Mouse (Mus musculus): ENCODE measurements around the gene Acvrl1.
"Not testable (repeated sequence)": the region's sequence is repeated elsewhere in the genome, so short reads cannot be mapped to it uniquely, and the experiment has no call there.

The Acvrl1 gene

DNA sequence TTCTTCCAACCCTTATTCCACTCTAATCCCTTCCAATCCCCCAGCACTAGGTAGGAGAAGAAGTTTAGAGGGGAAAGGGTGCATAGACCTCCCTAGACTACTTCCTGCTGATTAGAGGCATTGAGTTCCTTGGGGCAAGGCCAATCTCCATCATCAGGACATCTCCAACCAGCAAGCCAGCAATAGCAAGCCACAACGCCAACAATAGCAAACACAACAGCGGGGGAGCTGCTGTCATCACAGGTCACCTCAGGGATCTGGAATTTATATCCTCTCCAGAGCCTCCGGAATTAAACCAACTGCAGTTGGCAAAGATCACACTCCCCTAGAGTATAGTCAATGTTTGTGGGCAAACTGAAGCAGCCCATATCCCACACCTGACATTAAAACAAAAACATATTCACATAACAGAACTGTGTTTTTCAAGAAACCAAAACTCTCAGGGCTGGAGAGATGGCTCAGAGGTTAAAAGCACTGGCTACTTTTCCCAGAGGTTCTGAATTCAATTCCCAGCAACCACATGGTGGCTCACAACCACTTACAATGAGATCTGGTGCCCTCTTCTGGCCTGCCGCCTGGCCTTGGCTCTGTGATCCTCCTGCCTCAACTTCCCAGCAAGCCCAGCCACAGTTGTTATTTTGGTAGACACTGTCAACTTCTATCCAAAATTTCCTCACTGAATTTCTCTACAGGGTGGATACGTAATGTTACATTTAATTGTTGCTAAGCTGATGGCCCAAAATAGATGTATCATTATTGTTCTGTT lies 20.2 kb upstream of the Acvrl1 start:
- DNase-seq (ENCODE audit: low spot score) = no peak

- DNase-seq (ENCODE audit: low spot score) = no peak
Observed at GRCm38 (mm10) chr15:101113176-101113575, 15.1 kb upstream of the Acvrl1 start.

- DNase-seq (ENCODE audit: low spot score) = not testable (repeated sequence)
Observed at GRCm38 (mm10) chr15:101113778-101114177, 14.5 kb upstream of the Acvrl1 start.

DNA sequence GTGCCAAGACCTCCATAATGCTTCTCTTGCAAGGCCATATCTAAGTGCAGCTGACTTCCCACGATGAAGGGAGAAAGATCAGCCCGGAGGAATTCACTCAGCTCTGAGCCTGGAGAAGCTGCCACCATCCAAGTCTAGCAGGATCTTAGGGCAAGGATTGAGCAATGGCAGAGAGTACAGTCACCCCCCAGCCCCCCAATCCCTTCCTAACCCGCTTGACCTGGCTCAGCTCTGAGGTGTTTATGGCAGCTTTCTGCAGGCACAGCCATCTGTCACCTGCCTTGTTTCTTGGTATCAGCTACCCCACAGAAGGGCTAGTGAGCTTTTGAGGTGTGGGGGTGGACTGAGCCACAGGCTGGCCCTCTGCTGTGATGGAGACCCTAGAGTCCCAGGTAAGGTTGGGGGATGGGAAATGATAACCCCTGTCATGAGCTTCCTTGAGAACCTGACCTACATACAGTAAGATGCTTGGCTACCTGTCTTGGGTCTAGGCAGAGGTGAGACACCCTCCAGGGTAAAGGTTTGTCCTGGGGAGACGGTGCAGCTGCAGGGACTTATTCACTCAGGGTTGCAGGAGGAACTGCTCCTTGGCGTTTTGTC lies 12.7 kb upstream of the Acvrl1 start, which contains the start of gene Ankrd33:
Gene Ankrd33 (plus strand): TSS at position 245 of the 600 bp plus-strand sequence.
- no peak for DNase-seq (ENCODE audit: low spot score)

- no peak for DNase-seq (ENCODE audit: low spot score)
Observed at GRCm38 (mm10) chr15:101118399-101119125, 9.8 kb upstream of the Acvrl1 start.

- DNase-seq (ENCODE audit: low spot score) = no peak
Observed at GRCm38 (mm10) chr15:101121411-101122289, 6.7 kb upstream of the Acvrl1 start.

- DNase-seq (ENCODE audit: low spot score) = no peak
Observed at GRCm38 (mm10) chr15:101122290-101122589, 6.1 kb upstream of the Acvrl1 start.

- DNase-seq (ENCODE audit: low spot score) = no peak
Observed at GRCm38 (mm10) chr15:101123202-101123601, 5.1 kb upstream of the Acvrl1 start.

- no peak for DNase-seq (ENCODE audit: low spot score)
Observed at GRCm38 (mm10) chr15:101125561-101125960, 2.8 kb upstream of the Acvrl1 start.

GRCm38 (mm10) chr15:101126876-101127544 lies 1.3 kb upstream of the Acvrl1 start:
- DNase-seq (ENCODE audit: low spot score) = no peak

DNA sequence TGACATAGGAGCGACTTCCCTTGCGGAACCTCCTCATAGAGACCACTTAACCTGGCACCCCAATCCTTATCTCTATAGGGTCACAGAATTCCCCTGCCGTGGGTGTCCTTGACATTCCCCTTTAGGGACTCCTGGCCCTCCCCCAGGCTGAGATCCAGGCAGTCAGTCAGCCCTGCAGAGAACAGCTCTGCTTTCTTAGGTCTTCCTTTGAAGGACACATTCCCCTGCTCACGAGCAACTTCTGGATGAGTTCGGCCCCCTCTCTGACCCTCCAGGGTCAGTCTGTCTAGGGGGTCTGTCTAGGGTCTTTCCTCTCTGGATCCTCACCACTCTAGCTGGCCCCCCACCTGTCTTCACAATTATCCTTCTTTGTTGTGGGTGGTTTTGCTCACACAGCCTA lies 1.1 kb downstream of the Acvrl1 start:
- DNase-seq (ENCODE audit: low spot score) = no peak

DNA sequence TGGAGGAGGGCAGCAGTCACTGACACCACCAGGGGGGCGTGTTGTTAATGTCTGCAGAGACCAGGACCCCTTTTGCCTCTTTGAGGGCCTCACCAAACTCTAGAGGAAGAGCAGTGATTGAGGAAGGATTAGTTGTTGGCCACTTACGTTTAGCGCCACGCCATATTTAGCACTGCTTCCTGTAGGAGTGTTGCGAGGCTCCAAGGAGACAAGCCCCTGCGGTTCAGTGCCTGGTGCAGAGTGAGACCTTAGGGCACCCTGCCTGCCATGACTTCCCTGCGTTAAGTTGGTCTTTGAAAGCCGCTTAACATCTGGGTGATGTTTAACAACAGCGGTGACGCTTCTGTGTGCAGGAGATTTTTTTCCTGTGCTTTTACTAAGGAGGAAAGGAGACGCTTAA lies 3.2 kb downstream of the Acvrl1 start:
- DNase-seq (ENCODE audit: low spot score) = no peak

GRCm38 (mm10) chr15:101132041-101132440 lies 3.7 kb downstream of the Acvrl1 start:
- DNase-seq (ENCODE audit: low spot score) = no peak

DNA sequence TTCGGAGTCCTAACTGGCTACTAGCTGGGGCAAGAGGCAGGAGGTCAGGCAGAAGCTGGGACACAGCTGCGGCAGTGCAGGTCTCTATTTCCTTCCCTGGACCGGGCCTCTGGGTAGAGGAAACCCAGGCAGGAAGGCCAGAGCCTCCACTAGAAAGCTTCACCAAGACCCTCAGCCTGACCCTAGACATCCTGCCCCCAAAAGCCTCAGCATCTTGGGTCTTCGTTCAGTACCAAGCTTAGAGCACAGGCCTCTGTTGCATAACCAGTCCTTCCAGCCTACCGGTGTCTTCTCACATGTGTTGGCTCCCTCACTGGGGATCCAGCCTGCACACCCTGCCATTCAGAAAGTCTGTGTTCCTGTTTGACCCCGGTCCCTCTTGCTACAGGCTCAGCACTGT lies 4.4 kb downstream of the Acvrl1 start:
- no peak for DNase-seq (ENCODE audit: low spot score)

- DNase-seq (ENCODE audit: low spot score) = no peak
Observed at GRCm38 (mm10) chr15:101133993-101134704, 5.8 kb downstream of the Acvrl1 start.

- no peak for DNase-seq (ENCODE audit: low spot score)
Observed at GRCm38 (mm10) chr15:101135405-101135804, 7.1 kb downstream of the Acvrl1 start.

- DNase-seq (ENCODE audit: low spot score) = no peak
Observed at GRCm38 (mm10) chr15:101137455-101137854, 9.1 kb downstream of the Acvrl1 start.

DNA sequence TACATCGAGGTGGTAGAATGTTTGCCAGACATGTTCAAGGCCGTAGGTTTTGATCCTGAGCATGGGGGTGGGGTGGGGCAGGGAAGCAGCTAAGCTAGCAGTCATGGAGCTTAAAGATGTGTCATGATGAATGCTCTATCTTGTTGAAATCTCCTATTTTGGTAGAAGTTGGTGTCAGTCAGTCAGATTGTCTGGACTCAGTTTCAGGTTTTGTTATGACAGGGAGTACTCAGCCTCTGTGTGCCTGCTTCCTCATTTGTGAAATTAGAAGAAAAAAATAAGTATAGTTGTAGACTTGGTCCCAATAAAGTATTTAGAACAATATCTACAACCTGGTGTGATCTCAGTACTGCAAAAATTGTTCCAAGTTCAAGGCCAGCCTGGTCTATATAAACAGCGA lies 10.4 kb downstream of the Acvrl1 start:
- DNase-seq (ENCODE audit: low spot score) = no peak

GRCm38 (mm10) chr15:101139885-101140284 lies 11.6 kb downstream of the Acvrl1 start:
- DNase-seq (ENCODE audit: low spot score) = peak; percentile 37

- DNase-seq (ENCODE audit: low spot score) = no peak
Observed at GRCm38 (mm10) chr15:101140587-101140986, 12.3 kb downstream of the Acvrl1 start.

DNA sequence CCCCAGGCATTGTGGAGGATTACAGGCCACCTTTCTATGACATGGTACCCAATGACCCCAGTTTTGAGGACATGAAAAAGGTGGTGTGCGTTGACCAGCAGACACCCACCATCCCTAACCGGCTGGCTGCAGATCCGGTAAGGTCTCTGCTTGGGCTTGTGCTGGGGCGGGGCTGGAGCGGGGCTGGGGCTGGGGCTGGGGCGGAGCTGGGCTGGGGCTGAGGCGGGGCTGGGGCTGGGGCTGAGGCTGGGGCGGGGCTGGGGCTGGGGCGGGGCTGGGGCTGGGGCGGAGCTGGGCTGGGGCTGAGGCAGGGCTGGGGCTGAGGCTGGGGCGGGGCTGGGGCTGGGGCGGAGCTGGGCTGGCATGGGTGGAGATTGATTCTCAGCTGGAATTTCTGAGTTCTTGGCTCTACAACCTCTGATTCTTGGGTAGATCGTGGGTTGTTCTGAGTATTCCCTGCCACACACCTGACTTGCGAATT lies 12.8 kb downstream of the Acvrl1 start:
- DNase-seq (ENCODE audit: low spot score) = peak; percentile 33
